Mouse (Mus musculus) lung, embryonic 16.5 days (tissue): Measurements from ENCODE around the gene Zyg11b. TPM values are rescaled to one million over a fixed set of nuclear protein-coding genes. Genes with fewer than 3 reads are reported as not detected.

Source experiments
- ATAC-seq: fragments of 200-750 bp; cut with Nextera tagmentation; 2 replicates; pipeline ENCODE4 v1.8.0; 2017; ENCODE audit warnings: low read depth, mild to moderate bottlenecking, moderate library complexity
- H3K27ac ChIP-seq: fragments of 300-500 bp; sonication (generic); 2 replicates; pipeline ENCODE4 v1.5.1; 2014; ENCODE audit warnings: mild to moderate bottlenecking, control low read depth, low read length
- H3K27me3 ChIP-seq: fragments of 300-500 bp; sonication (generic); 2 replicates; pipeline ENCODE4 v1.6.1; 2014; ENCODE audit warnings: low read depth, low read length, mixed read lengths; ENCODE audit not compliant: control insufficient read depth, insufficient read depth
- H3K36me3 ChIP-seq: fragments of 300-500 bp; sonication (generic); 2 replicates; pipeline ENCODE4 v1.6.1; 2014; ENCODE audit warnings: low read length; ENCODE audit not compliant: control insufficient read depth, insufficient read depth
- H3K4me1 ChIP-seq: fragments of 300-500 bp; sonication (generic); replicated peaks from 2 replicates; pipeline ENCODE4 v1.6.1; 2014; ENCODE audit warnings: low read length, mixed read lengths; ENCODE audit not compliant: control insufficient read depth, insufficient read depth
- H3K4me2 ChIP-seq: fragments of 300-500 bp; sonication (generic); 2 replicates; pipeline ENCODE4 v1.6.1; 2014; ENCODE audit warnings: low read depth, low read length, control low read depth
- H3K4me3 ChIP-seq: fragments of 300-500 bp; sonication (generic); 2 replicates; pipeline ENCODE4 v1.5.1; 2014; ENCODE audit warnings: mild to moderate bottlenecking, low read length, control low read depth
- H3K9ac ChIP-seq: fragments of 300-500 bp; sonication (generic); 2 replicates; pipeline ENCODE4 v1.6.1; 2014; ENCODE audit warnings: low read length, control low read depth
- H3K9me3 ChIP-seq: fragments of 300-500 bp; sonication (generic); 2 replicates; pipeline ENCODE4 v1.6.1; 2016; ENCODE audit warnings: low read length; ENCODE audit not compliant: control insufficient read depth
- WGBS: fragments of 180-500 bp; shearing (Covaris S2); extraction: QIAGEN DNeasy Blood & Tissue Kit; methylation state at CpG from one replicate; pipeline ENCODE4 v1.1.7; 2014; 5-methylcytosine and 5-hydroxymethylcytosine counted together
- polyA plus RNA-seq: library from polyadenylated mRNA; unstranded; fragments of >200 nt; fragmentation: Nextera tagmentation; extraction: Ambion mirVana; gene quantifications from 2 replicates; pipeline ENCODE4 v1.2.1, GENCODE M21; 2015

Gene Zyg11b
- polyA plus RNA-seq, 1 experiment from 2014 or later: 9.9 TPM

GRCm38 (mm10) chr4:108276973-108277372 is 23.9 kb downstream of the Zyg11b start:
- Histone ChIP-seq H3K27ac (no peak overlapping the region), H3K27me3 (no peaks in the 10 kb centered on the region), H3K9ac (no peak overlapping the region), H3K36me3 (no peaks in the 10 kb centered on the region), H3K4me3 (no peak overlapping the region), H3K4me1 (peaks cover 4% of the 10 kb centered on the region; the same call in 1 of the 2 replicates), H3K9me3 (no peaks in the 10 kb centered on the region), H3K4me2 (no peak overlapping the region)
- no peak for ATAC-seq
- 82% methylated on average over 3 of the region's 3 CpGs for WGBS

- H3K36me3 ChIP-seq: peaks cover 2% of the 10 kb centered on the region; the same call in 1 of the 2 replicates
- H3K9me3 ChIP-seq: no peaks in the 10 kb centered on the region
- H3K27ac ChIP-seq: no peak overlapping the region
- 64% methylated on average over 4 of the region's 4 CpGs for WGBS
- H3K27me3 ChIP-seq: no peaks in the 10 kb centered on the region
- H3K4me2 ChIP-seq: no peak overlapping the region
- no peak overlapping the region for H3K4me3 ChIP-seq
- ATAC-seq: no peak
- no peak overlapping the region for H3K9ac ChIP-seq
- H3K4me1 ChIP-seq: peaks cover 3% of the 10 kb centered on the region; the same call in 1 of the 2 replicates
These were observed 28.6 kb downstream of the Zyg11b start for GRCm38 (mm10) chr4:108272286-108272685.

GRCm38 (mm10) chr4:108265774-108266173 is 35.1 kb downstream of the Zyg11b start:
- Histone ChIP-seq H3K27ac (no peak overlapping the region), H3K4me3 (no peak overlapping the region), H3K27me3 (no peaks in the 10 kb centered on the region), H3K4me1 (no peaks in the 10 kb centered on the region), H3K9ac (no peak overlapping the region), H3K36me3 (peaks cover 17% of the 10 kb centered on the region; the same call in 1 of the 2 replicates), H3K9me3 (no peaks in the 10 kb centered on the region), H3K4me2 (no peak overlapping the region)
- WGBS: 86% methylated on average over 7 of the region's 7 CpGs
- no peak for ATAC-seq

GRCm38 (mm10) chr4:108253317-108253716 is 47.6 kb downstream of the Zyg11b start:
- Histone ChIP-seq H3K9me3 (no peaks in the 10 kb centered on the region), H3K4me2 (no peak overlapping the region), H3K4me1 (no peaks in the 10 kb centered on the region), H3K9ac (no peak overlapping the region), H3K27me3 (no peaks in the 10 kb centered on the region), H3K4me3 (no peak overlapping the region), H3K36me3 (peaks cover 24% of the 10 kb centered on the region), H3K27ac (no peak overlapping the region)
- 84% methylated on average over 6 of the region's 6 CpGs for WGBS
- no peak for ATAC-seq

GRCm38 (mm10) chr4:108250501-108250900 is 50.4 kb downstream of the Zyg11b start:
- Histone ChIP-seq H3K9ac (no peak overlapping the region), H3K36me3 (peaks cover 19% of the 10 kb centered on the region), H3K27me3 (no peaks in the 10 kb centered on the region), H3K4me3 (no peak overlapping the region), H3K4me2 (no peak overlapping the region), H3K9me3 (no peaks in the 10 kb centered on the region), H3K27ac (no peak overlapping the region), H3K4me1 (no peaks in the 10 kb centered on the region)
- no peak for ATAC-seq
- 95% methylated on average over 9 of the region's 9 CpGs for WGBS

GRCm38 (mm10) chr4:108249314-108249713 is 51.6 kb downstream of the Zyg11b start:
- H3K4me1 ChIP-seq: no peaks in the 10 kb centered on the region
- H3K4me3 ChIP-seq: no peak overlapping the region
- no peak for ATAC-seq
- WGBS: 91% methylated on average over 3 of the region's 3 CpGs
- no peak overlapping the region for H3K27ac ChIP-seq
- H3K9me3 ChIP-seq: no peaks in the 10 kb centered on the region
- H3K27me3 ChIP-seq: no peaks in the 10 kb centered on the region
- no peak overlapping the region for H3K9ac ChIP-seq
- no peak overlapping the region for H3K4me2 ChIP-seq
- H3K36me3 ChIP-seq: peaks cover 22% of the 10 kb centered on the region

GRCm38 (mm10) chr4:108233654-108234053 is 67.2 kb downstream of the Zyg11b start:
- Histone ChIP-seq H3K27ac (no peak overlapping the region), H3K36me3 (peaks cover 19% of the 10 kb centered on the region), H3K27me3 (no peaks in the 10 kb centered on the region), H3K4me1 (no peaks in the 10 kb centered on the region), H3K4me3 (no peak overlapping the region), H3K9ac (no peak overlapping the region), H3K9me3 (no peaks in the 10 kb centered on the region), H3K4me2 (no peak overlapping the region)
- no peak for ATAC-seq
- 80% methylated on average over 3 of the region's 3 CpGs for WGBS

GRCm38 (mm10) chr4:108225341-108225872 is 75.5 kb downstream of the Zyg11b start:
- Histone ChIP-seq H3K36me3 (no peaks in the 10 kb centered on the region), H3K9me3 (no peaks in the 10 kb centered on the region), H3K4me2 (no peak overlapping the region), H3K9ac (no peak overlapping the region), H3K4me3 (no peak overlapping the region), H3K27me3 (no peaks in the 10 kb centered on the region; the same call in 1 of the 2 replicates), H3K27ac (no peak overlapping the region), H3K4me1 (no peaks in the 10 kb centered on the region)
- 51% methylated on average over 3 of the region's 3 CpGs for WGBS
- ATAC-seq: no peak

GRCm38 (mm10) chr4:108222507-108222906 is 78.4 kb downstream of the Zyg11b start:
- no peaks in the 10 kb centered on the region for H3K9me3 ChIP-seq
- H3K4me2 ChIP-seq: no peak overlapping the region
- no peak overlapping the region for H3K4me3 ChIP-seq
- peaks cover 11% of the 10 kb centered on the region; the same call in 1 of the 2 replicates for H3K27me3 ChIP-seq
- no peak overlapping the region for H3K27ac ChIP-seq
- no peak overlapping the region for H3K9ac ChIP-seq
- WGBS: 93% methylated on average over 5 of the region's 5 CpGs
- H3K36me3 ChIP-seq: no peaks in the 10 kb centered on the region
- peaks cover 3% of the 10 kb centered on the region; the same call in 1 of the 2 replicates for H3K4me1 ChIP-seq
- no peak for ATAC-seq
